Mouse (Mus musculus) liver, adult 10 weeks (tissue): Measurements from ENCODE around the gene Akap1. TPM values are rescaled to one million over a fixed set of nuclear protein-coding genes. Genes with fewer than 3 reads are reported as not detected.

ENCODE experiments used
- polyA plus RNA-seq: library from polyadenylated mRNA; stranded (reverse); fragments of 350-450 nt; fragmentation: Illumina TruSeq; extraction: RNeasy Lipid Tissue Mini Kit (QIAGEN cat#74804); gene quantifications from one replicate; pipeline ENCODE4 v1.2.3, GENCODE M21; 2014; ENCODE audit warnings: low read depth, low replicate concordance

Gene Akap1
- 25.9 TPM for polyA plus RNA-seq

DNA sequence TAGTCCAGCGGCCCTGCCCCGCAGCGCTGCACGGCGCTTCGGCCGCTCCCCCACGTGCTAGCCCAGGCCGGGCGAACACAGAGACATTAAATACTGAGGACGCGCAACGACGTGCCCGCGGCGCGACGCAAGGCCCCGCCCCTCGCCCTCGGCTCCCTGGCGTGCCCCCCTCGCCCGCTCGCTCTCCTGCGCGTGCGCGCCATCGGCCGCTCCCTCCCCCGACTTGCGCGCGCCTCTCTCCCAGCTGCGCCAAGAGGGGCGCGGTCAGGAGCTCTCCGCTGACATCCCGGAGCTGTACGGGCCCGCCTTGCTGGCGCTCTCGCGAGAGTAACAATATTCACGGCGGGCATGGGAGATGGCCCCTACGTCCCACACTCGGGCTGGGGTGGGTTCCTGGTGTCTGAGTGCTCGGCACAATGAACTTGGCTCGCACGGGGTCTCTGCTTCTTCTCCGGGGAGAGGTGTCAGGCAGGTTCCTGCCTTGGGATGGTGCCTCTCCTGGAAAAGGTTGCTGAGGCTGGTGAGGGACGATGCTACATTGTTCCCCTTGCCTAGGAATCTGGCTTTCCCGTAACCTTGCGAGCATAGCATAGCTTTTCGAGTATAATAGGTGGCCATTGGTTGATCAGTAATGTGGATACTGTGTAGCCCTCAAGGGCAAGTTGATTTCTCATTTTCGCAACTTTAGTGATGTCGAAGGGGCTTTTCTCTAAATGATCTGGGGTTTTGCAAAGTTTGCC, at the start of gene Akap1:
Akap1 (minus strand) TSS at position 129 of the 740 bp plus-strand sequence.

Other genes starting within 250 kb of the Akap1 start
- gene Msi2, start 146.1 kb downstream of the Akap1 start, polyA plus RNA-seq: 11.0 TPM
- gene Scpep1, start 90.9 kb upstream of the Akap1 start, polyA plus RNA-seq: 37.3 TPM
- gene Elobl, start 102.3 kb upstream of the Akap1 start, polyA plus RNA-seq: not detected
- 2.5 TPM for gene Coil, start 105.7 kb upstream of the Akap1 start, polyA plus RNA-seq
- gene Trim25, start 134.8 kb upstream of the Akap1 start, polyA plus RNA-seq: 27.1 TPM
- gene Dgke, start 202.3 kb upstream of the Akap1 start, polyA plus RNA-seq: 1.6 TPM
- gene Gm525, start 209.3 kb upstream of the Akap1 start, polyA plus RNA-seq: not detected